Mouse (Mus musculus) embryonic facial prominence, embryonic 12.5 days (tissue): ENCODE results near the gene Myt1. TPM values are rescaled to one million over a fixed set of nuclear protein-coding genes. Genes with fewer than 3 reads are reported as not detected.
A peak's percentile ranks its signal among the peaks of the same experiment; 100 is the strongest.

Source experiments
- ATAC-seq: fragments of 200-750 bp; cut with Nextera tagmentation; 2 replicates; pipeline ENCODE4 v1.8.0; 2017; ENCODE audit not compliant: insufficient number of reproducible peaks, insufficient read depth, low FRiP score, low TSS enrichment
- H3K27ac ChIP-seq: fragments of 300-500 bp; sonication (generic); 2 replicates; pipeline ENCODE4 v1.5.1; 2016; ENCODE audit warnings: mild to moderate bottlenecking
- H3K27me3 ChIP-seq: fragments of 300-500 bp; sonication (generic); 2 replicates; pipeline ENCODE4 v1.6.1; 2016; ENCODE audit warnings: mild to moderate bottlenecking, moderate library complexity
- H3K36me3 ChIP-seq: fragments of 300-500 bp; sonication (generic); 2 replicates; pipeline ENCODE4 v1.6.1; 2016; ENCODE audit warnings: mild to moderate bottlenecking
- H3K4me1 ChIP-seq: fragments of 300-500 bp; sonication (generic); 2 replicates; pipeline ENCODE4 v1.6.1; 2016
- H3K4me2 ChIP-seq: fragments of 300-500 bp; sonication (generic); replicated peaks from 2 replicates; pipeline ENCODE4 v1.6.1; 2016; ENCODE audit warnings: mild to moderate bottlenecking, moderate library complexity
- H3K4me3 ChIP-seq: fragments of 300-500 bp; sonication (generic); 2 replicates; pipeline ENCODE4 v1.5.1; 2016; ENCODE audit warnings: mild to moderate bottlenecking
- H3K9ac ChIP-seq: fragments of 300-500 bp; sonication (generic); 2 replicates; pipeline ENCODE4 v1.6.1; 2016; ENCODE audit warnings: mild to moderate bottlenecking, moderate library complexity
- H3K9me3 ChIP-seq: fragments of 300-500 bp; sonication (generic); 2 replicates; pipeline ENCODE4 v1.6.1; 2016; ENCODE audit warnings: mild to moderate bottlenecking, moderate library complexity
- WGBS: fragments of 180-500 bp; shearing (Covaris S2); methylation state at CpG from one replicate; pipeline ENCODE4 v1.1.7; 2016; 5-methylcytosine and 5-hydroxymethylcytosine counted together
- polyA plus RNA-seq: library from polyadenylated mRNA; unstranded; fragments of >200 nt; fragmentation: Nextera tagmentation; extraction: Ambion mirVana; gene quantifications from 2 replicates; pipeline ENCODE4 v1.2.1, GENCODE M21; 2016

The Myt1 gene
- polyA plus RNA-seq, 1 experiment from 2014 or later = 6.0 TPM

- Histone ChIP-seq H3K36me3 (no peaks in the 10 kb centered on the region), H3K4me1 (peaks cover 5% of the 10 kb centered on the region; the same call in 1 of the 2 replicates), H3K4me2 (no peak overlapping the region), H3K4me3 (no peak overlapping the region), H3K9ac (no peak overlapping the region), H3K9me3 (no peaks in the 10 kb centered on the region), H3K27ac (no peak overlapping the region), H3K27me3 (0 out of 2 replicates have a peak, but pooled peaks cover 5% of the 10 kb centered on the region)
- WGBS = 63% methylated on average over 2 of the region's 2 CpGs
- ATAC-seq = no peak
Measured at GRCm38 (mm10) chr2:181758147-181758725, 4.9 kb upstream of the Myt1 start.

GRCm38 (mm10) chr2:181759041-181759440 lies 4.1 kb upstream of the Myt1 start:
- WGBS = 46% methylated on average over 4 of the region's 4 CpGs
- Histone ChIP-seq H3K27ac (no peak overlapping the region), H3K9me3 (no peaks in the 10 kb centered on the region), H3K4me2 (no peak overlapping the region), H3K27me3 (0 out of 2 replicates have a peak, but pooled peaks cover 5% of the 10 kb centered on the region), H3K36me3 (no peaks in the 10 kb centered on the region), H3K9ac (no peak overlapping the region), H3K4me3 (no peak overlapping the region), H3K4me1 (peaks cover 11% of the 10 kb centered on the region; the same call in 1 of the 2 replicates)
- ATAC-seq = no peak

GRCm38 (mm10) chr2:181763886-181764527 lies 875 bp downstream of the Myt1 start:
- H3K4me1 ChIP-seq = peaks cover 11% of the 10 kb centered on the region; the same call in 1 of the 2 replicates
- no peaks in the 10 kb centered on the region for H3K9me3 ChIP-seq
- no peak overlapping the region for H3K9ac ChIP-seq
- ATAC-seq = no peak
- no peak overlapping the region for H3K4me3 ChIP-seq
- no peaks in the 10 kb centered on the region for H3K36me3 ChIP-seq
- peak overlapping the region; percentile 12; the same call in 1 of the 2 replicates for H3K4me2 ChIP-seq
- 0 out of 2 replicates have a peak, but pooled peaks cover 5% of the 10 kb centered on the region for H3K27me3 ChIP-seq
- 16% methylated on average over 14 of the region's 14 CpGs for WGBS
- H3K27ac ChIP-seq = no peak overlapping the region

- H3K4me1 ChIP-seq = peaks cover 11% of the 10 kb centered on the region; the same call in 1 of the 2 replicates
- no peak overlapping the region for H3K27ac ChIP-seq
- WGBS = 2% methylated on average over 10 of the region's 10 CpGs
- 0 out of 2 replicates have a peak, but pooled peaks cover 5% of the 10 kb centered on the region for H3K27me3 ChIP-seq
- H3K9me3 ChIP-seq = no peaks in the 10 kb centered on the region
- ATAC-seq = no peak
- H3K4me3 ChIP-seq = no peak overlapping the region
- H3K4me2 ChIP-seq = no peak overlapping the region
- H3K36me3 ChIP-seq = no peaks in the 10 kb centered on the region
- no peak overlapping the region for H3K9ac ChIP-seq
Measured at GRCm38 (mm10) chr2:181764600-181764999, 1.5 kb downstream of the Myt1 start.

- Histone ChIP-seq H3K9ac (no peak overlapping the region), H3K27ac (no peak overlapping the region), H3K4me1 (peaks cover 11% of the 10 kb centered on the region; the same call in 1 of the 2 replicates), H3K36me3 (no peaks in the 10 kb centered on the region), H3K9me3 (no peaks in the 10 kb centered on the region), H3K4me2 (no peak overlapping the region), H3K27me3 (0 out of 2 replicates have a peak, but pooled peaks cover 5% of the 10 kb centered on the region), H3K4me3 (no peak overlapping the region)
- ATAC-seq = no peak
- WGBS = 78% methylated on average over 4 of the region's 4 CpGs
Measured at GRCm38 (mm10) chr2:181765251-181765650, 2.1 kb downstream of the Myt1 start.

GRCm38 (mm10) chr2:181766672-181767557 lies 3.8 kb downstream of the Myt1 start:
- H3K36me3 ChIP-seq = no peaks in the 10 kb centered on the region
- ATAC-seq = no peak
- WGBS = 51% methylated on average over 14 of the region's 14 CpGs
- 0 out of 2 replicates have a peak, but pooled peaks cover 5% of the 10 kb centered on the region for H3K27me3 ChIP-seq
- no peak overlapping the region for H3K4me2 ChIP-seq
- H3K27ac ChIP-seq = 0 out of 2 replicates have a peak overlapping the region, but pooled peaks have one; percentile 41
- H3K9me3 ChIP-seq = no peaks in the 10 kb centered on the region
- H3K4me3 ChIP-seq = no peak overlapping the region
- no peak overlapping the region for H3K9ac ChIP-seq
- H3K4me1 ChIP-seq = peaks cover 11% of the 10 kb centered on the region; the same call in 1 of the 2 replicates

GRCm38 (mm10) chr2:181768451-181768850 lies 5.3 kb downstream of the Myt1 start:
- 0 out of 2 replicates have a peak overlapping the region, but pooled peaks have one; percentile 3 for H3K4me2 ChIP-seq
- H3K27ac ChIP-seq = no peak overlapping the region
- no peaks in the 10 kb centered on the region for H3K27me3 ChIP-seq
- H3K4me3 ChIP-seq = no peak overlapping the region
- H3K4me1 ChIP-seq = 0 out of 2 replicates have a peak, but pooled peaks cover 5% of the 10 kb centered on the region
- no peaks in the 10 kb centered on the region for H3K36me3 ChIP-seq
- ATAC-seq = no peak
- no peak overlapping the region for H3K9ac ChIP-seq
- no peaks in the 10 kb centered on the region for H3K9me3 ChIP-seq

GRCm38 (mm10) chr2:181769397-181769796 lies 6.3 kb downstream of the Myt1 start:
- H3K9ac ChIP-seq = no peak overlapping the region
- no peaks in the 10 kb centered on the region for H3K4me1 ChIP-seq
- no peaks in the 10 kb centered on the region for H3K9me3 ChIP-seq
- no peaks in the 10 kb centered on the region for H3K27me3 ChIP-seq
- ATAC-seq = no peak
- no peak overlapping the region for H3K4me3 ChIP-seq
- H3K4me2 ChIP-seq = no peak overlapping the region
- WGBS = 92% methylated on average over 2 of the region's 2 CpGs
- H3K27ac ChIP-seq = no peak overlapping the region
- no peaks in the 10 kb centered on the region for H3K36me3 ChIP-seq

GRCm38 (mm10) chr2:181773203-181773602 lies 10.1 kb downstream of the Myt1 start:
- H3K4me1 ChIP-seq = no peaks in the 10 kb centered on the region
- H3K9ac ChIP-seq = no peak overlapping the region
- H3K9me3 ChIP-seq = no peaks in the 10 kb centered on the region
- no peaks in the 10 kb centered on the region for H3K27me3 ChIP-seq
- 56% methylated on average over 2 of the region's 2 CpGs for WGBS
- no peak overlapping the region for H3K4me2 ChIP-seq
- ATAC-seq = no peak
- H3K4me3 ChIP-seq = no peak overlapping the region
- H3K27ac ChIP-seq = no peak overlapping the region
- no peaks in the 10 kb centered on the region for H3K36me3 ChIP-seq

GRCm38 (mm10) chr2:181775786-181776185 lies 12.7 kb downstream of the Myt1 start:
- ATAC-seq = no peak
- Histone ChIP-seq H3K4me2 (no peak overlapping the region), H3K36me3 (no peaks in the 10 kb centered on the region), H3K9me3 (no peaks in the 10 kb centered on the region), H3K27ac (no peak overlapping the region), H3K4me3 (no peak overlapping the region), H3K27me3 (no peaks in the 10 kb centered on the region), H3K9ac (no peak overlapping the region), H3K4me1 (no peaks in the 10 kb centered on the region)
- 71% methylated on average over 1 of the region's 1 CpGs for WGBS

- Histone ChIP-seq H3K4me2 (no peak overlapping the region), H3K36me3 (no peaks in the 10 kb centered on the region), H3K9ac (no peak overlapping the region), H3K9me3 (no peaks in the 10 kb centered on the region), H3K4me3 (no peak overlapping the region), H3K27me3 (no peaks in the 10 kb centered on the region), H3K27ac (no peak overlapping the region), H3K4me1 (no peaks in the 10 kb centered on the region)
- no peak for ATAC-seq
- WGBS = 47% methylated on average over 2 of the region's 2 CpGs
Measured at GRCm38 (mm10) chr2:181777715-181778114, 14.6 kb downstream of the Myt1 start.
